Mouse (Mus musculus): Measurements from ENCODE around the gene Dram1. TPM values are rescaled to one million over a fixed set of nuclear protein-coding genes. Genes with fewer than 3 reads are reported as not detected.

Gene Dram1
- 10.7 TPM for polyA plus RNA-seq (2014; fragmentation: Illumina TruSeq; extraction: RNeasy Lipid Tissue Mini Kit (QIAGEN cat#74804); ENCODE audit: low read depth, low replicate concordance)

GRCm38 (mm10) chr10:88379013-88379885 is at the start of gene Dram1, which contains the start of gene Gnptab:
Dram1 (minus strand) TSS chr10:88379080.
Gnptab (plus strand) TSS chr10:88379132.

Other genes starting within 250 kb of the Dram1 start
- 0.69 TPM for gene Parpbp, start 232.1 kb downstream of the Dram1 start, polyA plus RNA-seq (2014; fragmentation: Illumina TruSeq; extraction: RNeasy Lipid Tissue Mini Kit (QIAGEN cat#74804); ENCODE audit: low read depth, low replicate concordance)
- gene Nup37, start 232.1 kb downstream of the Dram1 start, polyA plus RNA-seq (2014; fragmentation: Illumina TruSeq; extraction: RNeasy Lipid Tissue Mini Kit (QIAGEN cat#74804); ENCODE audit: low read depth, low replicate concordance), result 16.5 TPM
- gene Washc3, start 178.0 kb downstream of the Dram1 start, polyA plus RNA-seq (2014; fragmentation: Illumina TruSeq; extraction: RNeasy Lipid Tissue Mini Kit (QIAGEN cat#74804); ENCODE audit: low read depth, low replicate concordance), result 59.9 TPM
- 35.4 TPM for gene Gnptab, start 52 bp upstream of the Dram1 start, polyA plus RNA-seq (2014; fragmentation: Illumina TruSeq; extraction: RNeasy Lipid Tissue Mini Kit (QIAGEN cat#74804); ENCODE audit: low read depth, low replicate concordance)
- gene Sycp3, start 80.5 kb upstream of the Dram1 start, polyA plus RNA-seq (2014; fragmentation: Illumina TruSeq; extraction: RNeasy Lipid Tissue Mini Kit (QIAGEN cat#74804); ENCODE audit: low read depth, low replicate concordance), result 0.69 TPM
- gene Chpt1, start 125.0 kb upstream of the Dram1 start, polyA plus RNA-seq (2014; fragmentation: Illumina TruSeq; extraction: RNeasy Lipid Tissue Mini Kit (QIAGEN cat#74804); ENCODE audit: low read depth, low replicate concordance), result 4,250 TPM
- gene Mybpc1, start 226.1 kb upstream of the Dram1 start, polyA plus RNA-seq (2014; fragmentation: Illumina TruSeq; extraction: RNeasy Lipid Tissue Mini Kit (QIAGEN cat#74804); ENCODE audit: low read depth, low replicate concordance), result 0.44 TPM